Mouse (Mus musculus) forebrain, embryonic 14.5 days (tissue): ENCODE measurements around the gene Klhl2. TPM values are rescaled to one million over a fixed set of nuclear protein-coding genes. Genes with fewer than 3 reads are reported as not detected.
A peak's percentile ranks its signal among the peaks of the same experiment; 100 is the strongest.

ENCODE experiments used
- ATAC-seq: fragments of 200-750 bp; cut with Nextera tagmentation; 2 replicates; pipeline ENCODE4 v1.8.0; 2017; ENCODE audit warnings: mild to moderate bottlenecking, moderate library complexity
- DNase-seq: peaks from one replicate; pipeline ENCODE4 v3.0.0-alpha.2; 2015; ENCODE audit warnings: low spot score
- H3K27ac ChIP-seq: fragments of 300-500 bp; sonication (generic); 2 replicates; pipeline ENCODE4 v1.5.1; 2014; ENCODE audit warnings: low read depth, mild to moderate bottlenecking, control low read depth, low read length, moderate library complexity
- H3K27me3 ChIP-seq: fragments of 300-500 bp; sonication (generic); replicated peaks from 2 replicates; pipeline ENCODE4 v1.6.1; 2014; ENCODE audit warnings: low read length, control low read depth, mixed read lengths; ENCODE audit not compliant: control insufficient read depth, insufficient read depth
- H3K36me3 ChIP-seq: fragments of 300-500 bp; sonication (generic); 2 replicates; pipeline ENCODE4 v1.6.1; 2014; ENCODE audit warnings: low read length, control low read depth; ENCODE audit not compliant: control insufficient read depth, insufficient read depth
- H3K4me1 ChIP-seq: fragments of 300-500 bp; sonication (generic); 2 replicates; pipeline ENCODE4 v1.6.1; 2014; ENCODE audit warnings: antibody characterized with exemption, low read length, control low read depth; ENCODE audit not compliant: control insufficient read depth, insufficient read depth
- H3K4me2 ChIP-seq: fragments of 300-500 bp; sonication (generic); 2 replicates; pipeline ENCODE4 v1.6.1; 2014; ENCODE audit warnings: mild to moderate bottlenecking, control low read depth, low read length
- H3K4me3 ChIP-seq: fragments of 300-500 bp; sonication (generic); 2 replicates; pipeline ENCODE4 v1.5.1; 2014; ENCODE audit warnings: low read depth, low read length, control low read depth
- H3K9ac ChIP-seq: fragments of 300-500 bp; sonication (generic); 2 replicates; pipeline ENCODE4 v1.6.1; 2014; ENCODE audit warnings: mild to moderate bottlenecking, low read length, control low read depth, moderate library complexity
- H3K9me3 ChIP-seq: fragments of 300-500 bp; sonication (generic); replicated peaks from 2 replicates; pipeline ENCODE4 v1.6.1; 2016; ENCODE audit warnings: low read length, control low read depth, mixed read lengths; ENCODE audit not compliant: control insufficient read depth
- WGBS: fragments of 180-500 bp; shearing (Covaris S2); extraction: QIAGEN DNeasy Blood & Tissue Kit; methylation state at CpG from one replicate; pipeline ENCODE4 v1.1.7; 2014; 5-methylcytosine and 5-hydroxymethylcytosine counted together
- polyA plus RNA-seq: library from polyadenylated mRNA; unstranded; fragments of >200 nt; fragmentation: Nextera tagmentation; extraction: Ambion mirVana; gene quantifications from 2 replicates; pipeline ENCODE4 v1.2.1, GENCODE M21; 2014

The Klhl2 gene
- polyA plus RNA-seq, 1 experiment from 2014 or later, result 16.3 TPM

GRCm38 (mm10) chr8:64769586-64769985 lies 80.2 kb downstream of the Klhl2 start:
- Histone ChIP-seq H3K4me1 (no peaks in the 10 kb centered on the region), H3K27me3 (no peaks in the 10 kb centered on the region), H3K27ac (no peak overlapping the region), H3K4me3 (no peak overlapping the region), H3K9ac (no peak overlapping the region), H3K4me2 (no peak overlapping the region), H3K9me3 (no peaks in the 10 kb centered on the region), H3K36me3 (no peaks in the 10 kb centered on the region)
- DNase-seq (no peak), ATAC-seq (peak; percentile 40; the same call in 1 of the 2 replicates)
- WGBS, result 59% methylated on average over 7 of the region's 7 CpGs

- Histone ChIP-seq H3K9ac (no peak overlapping the region), H3K4me2 (no peak overlapping the region), H3K27ac (no peak overlapping the region), H3K4me3 (no peak overlapping the region), H3K9me3 (no peaks in the 10 kb centered on the region), H3K27me3 (no peaks in the 10 kb centered on the region), H3K36me3 (no peaks in the 10 kb centered on the region), H3K4me1 (no peaks in the 10 kb centered on the region)
- DNase-seq, result no peak
- WGBS, result 76% methylated on average over 9 of the region's 9 CpGs
- ATAC-seq, result no peak
Measured at GRCm38 (mm10) chr8:64768645-64769044, 81.2 kb downstream of the Klhl2 start.

GRCm38 (mm10) chr8:64767047-64767446 lies 82.8 kb downstream of the Klhl2 start:
- 93% methylated on average over 9 of the region's 9 CpGs for WGBS
- no peak for ATAC-seq

GRCm38 (mm10) chr8:64764075-64764474 lies 85.7 kb downstream of the Klhl2 start:
- Histone ChIP-seq H3K36me3 (peaks cover 7% of the 10 kb centered on the region), H3K27ac (no peak overlapping the region), H3K4me2 (no peak overlapping the region), H3K9ac (no peak overlapping the region), H3K9me3 (no peaks in the 10 kb centered on the region), H3K4me3 (no peak overlapping the region), H3K27me3 (no peaks in the 10 kb centered on the region), H3K4me1 (no peaks in the 10 kb centered on the region)
- ATAC-seq (no peak), DNase-seq (no peak)
- WGBS, result 89% methylated on average over 9 of the region's 9 CpGs

More at GRCm38 (mm10) chr8:64767047-64767446, 82.8 kb downstream of the Klhl2 start:
- H3K9me3 ChIP-seq, result no peaks in the 10 kb centered on the region
- H3K27ac ChIP-seq, result no peak overlapping the region
- H3K4me1 ChIP-seq, result no peaks in the 10 kb centered on the region
- H3K36me3 ChIP-seq, result 0 out of 2 replicates have a peak, but pooled peaks cover 2% of the 10 kb centered on the region
- no peak for DNase-seq
- no peaks in the 10 kb centered on the region for H3K27me3 ChIP-seq
- no peak overlapping the region for H3K4me2 ChIP-seq
- H3K4me3 ChIP-seq, result no peak overlapping the region
- no peak overlapping the region for H3K9ac ChIP-seq

GRCm38 (mm10) chr8:64762751-64763150 lies 87.1 kb downstream of the Klhl2 start:
- no peak overlapping the region for H3K9ac ChIP-seq
- no peak overlapping the region for H3K27ac ChIP-seq
- H3K9me3 ChIP-seq, result no peaks in the 10 kb centered on the region
- no peaks in the 10 kb centered on the region for H3K4me1 ChIP-seq
- ATAC-seq, result no peak
- no peak overlapping the region for H3K4me3 ChIP-seq
- H3K4me2 ChIP-seq, result no peak overlapping the region
- H3K36me3 ChIP-seq, result peaks cover 14% of the 10 kb centered on the region
- DNase-seq, result no peak
- 81% methylated on average over 1 of the region's 1 CpGs for WGBS
- H3K27me3 ChIP-seq, result no peaks in the 10 kb centered on the region

GRCm38 (mm10) chr8:64761430-64761829 lies 88.4 kb downstream of the Klhl2 start:
- DNase-seq, result peak; percentile 71
- Histone ChIP-seq H3K9me3 (no peaks in the 10 kb centered on the region), H3K36me3 (peaks cover 15% of the 10 kb centered on the region), H3K4me3 (no peak overlapping the region), H3K4me1 (no peaks in the 10 kb centered on the region), H3K27me3 (no peaks in the 10 kb centered on the region), H3K9ac (no peak overlapping the region), H3K27ac (no peak overlapping the region), H3K4me2 (no peak overlapping the region)
- 53% methylated on average over 8 of the region's 8 CpGs for WGBS
- ATAC-seq, result peak; percentile 82

GRCm38 (mm10) chr8:64757956-64758355 lies 91.9 kb downstream of the Klhl2 start:
- Histone ChIP-seq H3K9me3 (no peaks in the 10 kb centered on the region), H3K4me3 (no peak overlapping the region), H3K27ac (no peak overlapping the region), H3K9ac (no peak overlapping the region), H3K36me3 (peaks cover 28% of the 10 kb centered on the region), H3K4me1 (no peaks in the 10 kb centered on the region), H3K4me2 (no peak overlapping the region), H3K27me3 (no peaks in the 10 kb centered on the region)
- WGBS, result 92% methylated on average over 15 of the region's 15 CpGs
- no peak for DNase-seq
- no peak for ATAC-seq

- Histone ChIP-seq H3K27ac (no peak overlapping the region), H3K4me2 (no peak overlapping the region), H3K4me1 (no peaks in the 10 kb centered on the region), H3K36me3 (peaks cover 40% of the 10 kb centered on the region), H3K27me3 (no peaks in the 10 kb centered on the region), H3K4me3 (no peak overlapping the region), H3K9me3 (no peaks in the 10 kb centered on the region), H3K9ac (no peak overlapping the region)
- ATAC-seq (no peak), DNase-seq (no peak)
- WGBS, result 84% methylated on average over 10 of the region's 10 CpGs
Measured at GRCm38 (mm10) chr8:64746215-64747058, 103.4 kb downstream of the Klhl2 start.

- H3K27me3 ChIP-seq, result no peaks in the 10 kb centered on the region
- 0 out of 2 replicates have a peak, but pooled peaks cover 5% of the 10 kb centered on the region for H3K4me1 ChIP-seq
- no peak overlapping the region for H3K4me3 ChIP-seq
- ATAC-seq (no peak), DNase-seq (no peak)
- no peak overlapping the region for H3K27ac ChIP-seq
- H3K36me3 ChIP-seq, result peaks cover 14% of the 10 kb centered on the region
- 92% methylated on average over 13 of the region's 13 CpGs for WGBS
- H3K4me2 ChIP-seq, result no peak overlapping the region
- no peaks in the 10 kb centered on the region for H3K9me3 ChIP-seq
- no peak overlapping the region for H3K9ac ChIP-seq
Measured at GRCm38 (mm10) chr8:64740547-64741211, 109.1 kb downstream of the Klhl2 start.
